8 mouse cellular contexts compared by ENCODE assay signal in the genomic region with DNA sequence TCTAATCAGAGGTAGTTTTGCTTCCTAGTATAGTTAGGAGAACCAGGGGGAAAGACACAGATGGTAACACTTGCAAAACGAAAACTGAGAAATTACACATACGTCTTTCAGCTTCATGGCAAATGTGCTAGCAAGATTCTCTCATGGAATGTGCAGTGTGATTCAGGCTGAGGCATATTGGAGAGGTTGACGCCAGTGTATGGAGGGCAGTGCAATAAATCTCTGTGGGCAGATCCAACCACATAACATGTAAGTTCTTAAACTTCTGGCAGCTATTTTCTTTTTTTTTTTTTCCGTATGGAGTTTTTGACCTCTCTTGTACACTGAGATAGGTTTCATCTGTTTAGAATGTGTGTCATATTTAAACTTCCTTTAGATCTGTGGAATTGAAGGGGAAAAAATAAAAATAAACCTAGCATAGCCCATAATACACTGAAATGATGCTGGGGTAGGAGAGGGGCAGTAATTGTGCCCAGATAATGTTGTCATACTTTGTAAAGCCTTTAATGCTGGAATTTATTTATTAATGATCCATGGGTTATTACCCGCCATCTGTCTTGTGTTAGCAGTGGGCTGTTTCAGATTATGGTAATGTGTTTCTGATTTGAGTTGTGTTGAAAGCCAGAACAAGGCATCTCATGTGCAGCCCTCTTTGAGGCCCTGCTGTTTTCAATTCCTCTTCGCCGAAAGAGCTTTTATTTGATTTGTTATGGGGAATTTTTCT.
A peak's percentile ranks its signal among the peaks of the same experiment; 100 is the strongest.
DNase-seq lines count a peak whose midpoint lies in the region; ATAC-seq lines count a peak whose summit lies in the region.

No protein-coding gene starts in this region.

- no peak for DNase-seq in kidney, postnatal 25 days
- peak; percentile 8 for DNase-seq in layer of hippocampus, adult 11-12 months (ENCODE audit: low spot score)
- no peak for DNase-seq in ovary, postnatal 36 days (ENCODE audit: low spot score)
- no peak for DNase-seq in frontal cortex, postnatal 25 days (ENCODE audit: low spot score in 2 of 2)

- no peak overlapping the region for H3K9ac ChIP-seq in kidney, embryonic 14.5 days (ENCODE audit: low read depth, low read length)
- H3K9ac ChIP-seq in embryonic facial prominence, embryonic 15.5 days: no peak overlapping the region
- H3K9ac ChIP-seq in neural tube, embryonic 13.5 days: no peak overlapping the region

- no peak overlapping the region for H3K4me3 ChIP-seq in kidney, embryonic 14.5 days (ENCODE audit: low read length)
- H3K4me3 ChIP-seq in embryonic facial prominence, embryonic 15.5 days (replicated peaks): no peak overlapping the region
- no peak overlapping the region for H3K4me3 ChIP-seq in neural tube, embryonic 13.5 days

- H3K36me3 ChIP-seq in kidney, embryonic 14.5 days (ENCODE audit: control insufficient read depth, insufficient read depth, low read length): no peaks in the 10 kb centered on the region
- no peaks in the 10 kb centered on the region for H3K36me3 ChIP-seq in embryonic facial prominence, embryonic 15.5 days
- no peaks in the 10 kb centered on the region for H3K36me3 ChIP-seq in neural tube, embryonic 13.5 days

- ATAC-seq in kidney, embryonic 14.5 days (ENCODE audit: low FRiP score, low TSS enrichment): peak; percentile 78; the same call in 1 of the 2 replicates
- ATAC-seq in embryonic facial prominence, embryonic 15.5 days (ENCODE audit: insufficient number of reproducible peaks, low FRiP score, low TSS enrichment, low read depth): peak; percentile 92
- ATAC-seq in neural tube, embryonic 13.5 days (ENCODE audit: low read depth): peak; percentile 76
- no peak for ATAC-seq in monocyte, adult 5-6 weeks (replicated peaks; ENCODE audit: insufficient number of reproducible peaks, low FRiP score, low TSS enrichment, poor library complexity, severe bottlenecking)

- H3K27me3 ChIP-seq in kidney, embryonic 14.5 days (ENCODE audit: control insufficient read depth, insufficient read depth, low read length): no peaks in the 10 kb centered on the region
- no peaks in the 10 kb centered on the region for H3K27me3 ChIP-seq in embryonic facial prominence, embryonic 15.5 days
- H3K27me3 ChIP-seq in neural tube, embryonic 13.5 days: no peaks in the 10 kb centered on the region

- H3K27ac ChIP-seq in kidney, embryonic 14.5 days (ENCODE audit: low read depth, low read length): peak overlapping the region; percentile 30; the same call in 1 of the 2 replicates
- H3K27ac ChIP-seq in embryonic facial prominence, embryonic 15.5 days (replicated peaks): no peak overlapping the region
- H3K27ac ChIP-seq in neural tube, embryonic 13.5 days (replicated peaks): no peak overlapping the region

- no peak overlapping the region for H3K4me2 ChIP-seq in kidney, embryonic 14.5 days (replicated peaks; ENCODE audit: low read depth, low read length)
- no peak overlapping the region for H3K4me2 ChIP-seq in embryonic facial prominence, embryonic 15.5 days (replicated peaks)
- H3K4me2 ChIP-seq in neural tube, embryonic 13.5 days: no peak overlapping the region

- no peaks in the 10 kb centered on the region for H3K9me3 ChIP-seq in kidney, embryonic 14.5 days (ENCODE audit: control insufficient read depth, low read length)
- H3K9me3 ChIP-seq in embryonic facial prominence, embryonic 15.5 days (replicated peaks): no peaks in the 10 kb centered on the region
- H3K9me3 ChIP-seq in neural tube, embryonic 13.5 days: no peaks in the 10 kb centered on the region

- H3K4me1 ChIP-seq in kidney, embryonic 14.5 days (ENCODE audit: control insufficient read depth, insufficient read depth, low read length): no peaks in the 10 kb centered on the region
- peaks cover 4% of the 10 kb centered on the region; the same call in 1 of the 2 replicates for H3K4me1 ChIP-seq in embryonic facial prominence, embryonic 15.5 days
- H3K4me1 ChIP-seq in neural tube, embryonic 13.5 days (replicated peaks): peaks cover 10% of the 10 kb centered on the region; the same call in 1 of the 2 replicates

- 48% methylated on average over 7 of the region's 7 CpGs for WGBS in kidney, embryonic 14.5 days
- 19% methylated on average over 7 of the region's 7 CpGs for WGBS in embryonic facial prominence, embryonic 15.5 days
- WGBS in neural tube, embryonic 13.5 days: 18% methylated on average over 7 of the region's 7 CpGs
